Mouse (Mus musculus): ENCODE measurements around the gene Galnt14.

Gene Galnt14

DNA sequence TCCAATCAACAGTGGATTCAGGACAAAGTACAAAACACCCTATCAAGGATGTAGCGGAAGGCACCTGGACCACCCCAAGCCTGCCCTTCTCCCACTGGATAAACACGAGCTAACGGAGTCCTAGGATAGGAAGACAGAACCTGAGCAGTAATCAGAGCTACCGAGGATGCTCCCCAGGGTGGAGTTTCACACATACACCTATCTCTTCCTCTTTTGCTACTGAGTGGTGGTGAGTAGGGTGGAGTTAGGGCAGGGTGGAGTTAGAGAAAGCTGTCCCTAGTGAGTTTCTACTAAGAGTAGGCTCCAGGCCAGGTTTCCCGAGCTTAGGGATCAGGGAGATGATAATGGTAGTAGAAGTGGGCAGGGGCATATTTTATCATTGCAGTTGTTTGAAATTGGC, 197.4 kb downstream of the Galnt14 start:
- DNase-seq (ENCODE audit: low read depth, low spot score) = no peak

DNA sequence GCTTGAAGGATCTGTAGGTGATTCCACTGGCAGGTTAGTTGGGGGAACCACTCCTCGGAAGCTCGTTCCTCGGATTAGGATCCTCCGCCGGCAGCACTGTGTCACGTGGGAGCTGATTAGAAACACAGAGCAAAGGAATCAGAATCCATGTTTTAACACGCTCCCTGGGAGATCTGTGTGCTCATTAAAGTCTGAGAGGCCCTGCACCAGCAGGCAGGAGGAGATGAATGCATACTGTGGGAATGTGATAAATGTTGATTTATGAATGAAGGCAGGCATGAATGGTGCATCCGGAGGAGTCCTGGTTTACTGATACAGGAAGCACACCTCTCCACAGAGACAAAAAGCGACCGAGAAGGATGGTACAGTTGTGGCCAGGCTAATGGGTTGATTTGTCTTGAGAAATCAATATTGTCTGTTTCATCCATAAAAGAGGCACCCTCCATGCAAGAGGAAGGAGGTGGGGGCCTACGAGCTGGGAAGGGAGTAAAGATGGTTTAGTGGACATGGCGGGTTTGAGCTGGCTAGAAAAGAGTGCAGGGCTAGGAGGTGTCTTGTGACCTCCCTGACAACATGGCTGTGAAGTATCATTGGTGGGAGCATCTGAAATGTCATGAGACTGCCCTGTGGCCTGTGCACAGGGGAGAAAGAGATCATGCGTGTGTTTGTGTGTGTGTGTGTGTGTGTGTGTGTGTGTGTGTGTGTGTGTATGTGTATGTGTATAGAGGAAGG, 202.3 kb downstream of the Galnt14 start:
- DNase-seq (ENCODE audit: low read depth, low spot score) = no peak

DNA sequence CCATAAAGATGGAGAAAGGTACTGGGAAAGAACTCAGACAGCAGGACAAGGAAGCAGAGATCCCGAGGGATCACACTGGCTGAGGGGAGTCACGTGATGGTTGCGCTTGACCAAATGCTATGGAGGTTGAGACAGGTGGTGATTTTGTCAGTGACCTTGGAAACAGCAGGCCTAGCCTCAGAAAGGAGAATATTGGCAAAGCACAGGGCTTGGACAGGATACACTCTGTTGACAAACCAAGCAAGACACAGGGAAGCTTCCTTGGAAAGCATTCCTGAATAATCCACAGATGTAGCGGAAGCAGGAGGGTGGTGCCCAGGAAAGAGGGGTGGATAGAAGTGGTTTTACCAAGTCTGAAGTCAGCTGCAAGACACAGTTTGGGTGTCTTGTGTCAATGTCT, 206.1 kb downstream of the Galnt14 start:
- DNase-seq (ENCODE audit: low read depth, low spot score) = no peak

DNA sequence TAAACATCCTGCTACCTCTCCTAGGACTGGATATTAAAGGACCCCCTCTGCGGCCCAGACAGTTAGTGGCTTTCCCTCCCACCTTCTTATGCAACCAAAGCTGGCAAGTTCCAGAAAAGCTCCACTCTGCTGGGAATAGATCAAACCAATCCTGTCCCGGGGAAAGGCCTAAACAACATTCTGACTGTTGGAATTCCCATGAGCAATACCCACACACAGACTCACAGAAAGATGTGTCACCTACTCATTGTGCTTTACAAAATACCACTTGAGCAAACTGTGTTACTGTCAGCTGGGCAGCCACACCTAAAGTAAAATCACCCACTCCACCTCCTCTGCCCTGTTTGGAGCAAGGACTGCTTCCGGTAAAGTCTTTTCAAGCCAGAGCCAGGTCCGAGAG, 207.6 kb downstream of the Galnt14 start:
- no peak for DNase-seq (ENCODE audit: low read depth, low spot score)

DNA sequence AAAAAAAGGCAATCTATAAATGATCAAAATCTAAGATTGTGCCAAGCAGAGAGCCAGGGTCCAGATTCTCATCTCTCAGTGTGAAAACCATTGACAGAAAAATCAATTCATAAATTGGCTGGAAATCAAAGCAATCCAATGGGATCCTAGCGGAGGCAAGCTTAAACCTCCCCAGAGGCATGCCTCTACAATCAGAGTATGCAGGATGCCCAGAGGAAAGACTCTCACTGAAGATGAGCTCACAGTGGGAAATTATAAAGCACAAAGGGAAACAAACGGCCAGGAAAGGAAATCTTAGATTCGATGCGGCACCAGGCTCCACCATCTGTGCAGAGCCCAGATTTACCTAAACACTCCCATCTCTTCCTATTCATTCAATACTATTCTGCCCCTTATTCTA, 220.7 kb downstream of the Galnt14 start:
- no peak for DNase-seq (ENCODE audit: low read depth, low spot score)

DNA sequence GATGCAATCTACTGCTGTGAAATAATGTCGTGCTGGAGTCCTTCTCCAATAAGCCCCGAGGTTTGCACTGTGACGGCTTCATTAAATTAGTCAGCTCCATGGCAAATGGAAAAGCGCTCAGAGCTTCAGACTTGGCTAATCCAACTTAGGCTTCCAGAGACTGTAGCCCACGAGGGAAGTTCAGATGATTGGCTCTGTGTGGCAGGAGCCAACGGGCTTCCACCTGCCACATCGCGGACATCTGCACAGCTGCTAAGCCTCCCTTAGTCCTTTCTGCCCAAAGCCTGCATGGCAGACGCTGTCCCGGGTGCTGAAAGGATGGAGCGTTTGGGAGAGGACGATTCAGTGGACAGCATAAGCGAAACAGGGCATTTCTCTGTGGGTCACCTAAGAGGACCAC, 222.5 kb downstream of the Galnt14 start:
- DNase-seq (ENCODE audit: low read depth, low spot score) = peak; percentile 30

DNA sequence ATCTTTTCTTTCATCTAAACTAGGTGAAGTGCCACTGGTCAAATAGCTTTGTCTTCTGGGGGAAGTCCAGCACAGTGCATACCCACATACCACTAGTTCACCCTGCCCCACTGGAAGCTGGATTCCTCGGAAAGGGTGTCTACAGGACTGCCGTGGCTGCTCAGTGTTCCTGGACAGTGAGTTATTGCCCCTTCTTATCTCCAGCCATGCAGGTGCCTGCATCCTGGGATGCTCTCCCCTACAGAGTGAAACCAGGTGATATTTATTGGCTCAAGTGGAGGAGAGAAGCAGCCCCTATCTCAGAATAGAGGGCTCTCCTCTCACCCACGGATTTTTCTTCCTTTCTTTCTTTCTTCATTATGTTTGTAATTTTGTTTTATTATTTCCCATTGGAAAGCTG, 222.9 kb downstream of the Galnt14 start:
- DNase-seq (ENCODE audit: low read depth, low spot score) = no peak

DNA sequence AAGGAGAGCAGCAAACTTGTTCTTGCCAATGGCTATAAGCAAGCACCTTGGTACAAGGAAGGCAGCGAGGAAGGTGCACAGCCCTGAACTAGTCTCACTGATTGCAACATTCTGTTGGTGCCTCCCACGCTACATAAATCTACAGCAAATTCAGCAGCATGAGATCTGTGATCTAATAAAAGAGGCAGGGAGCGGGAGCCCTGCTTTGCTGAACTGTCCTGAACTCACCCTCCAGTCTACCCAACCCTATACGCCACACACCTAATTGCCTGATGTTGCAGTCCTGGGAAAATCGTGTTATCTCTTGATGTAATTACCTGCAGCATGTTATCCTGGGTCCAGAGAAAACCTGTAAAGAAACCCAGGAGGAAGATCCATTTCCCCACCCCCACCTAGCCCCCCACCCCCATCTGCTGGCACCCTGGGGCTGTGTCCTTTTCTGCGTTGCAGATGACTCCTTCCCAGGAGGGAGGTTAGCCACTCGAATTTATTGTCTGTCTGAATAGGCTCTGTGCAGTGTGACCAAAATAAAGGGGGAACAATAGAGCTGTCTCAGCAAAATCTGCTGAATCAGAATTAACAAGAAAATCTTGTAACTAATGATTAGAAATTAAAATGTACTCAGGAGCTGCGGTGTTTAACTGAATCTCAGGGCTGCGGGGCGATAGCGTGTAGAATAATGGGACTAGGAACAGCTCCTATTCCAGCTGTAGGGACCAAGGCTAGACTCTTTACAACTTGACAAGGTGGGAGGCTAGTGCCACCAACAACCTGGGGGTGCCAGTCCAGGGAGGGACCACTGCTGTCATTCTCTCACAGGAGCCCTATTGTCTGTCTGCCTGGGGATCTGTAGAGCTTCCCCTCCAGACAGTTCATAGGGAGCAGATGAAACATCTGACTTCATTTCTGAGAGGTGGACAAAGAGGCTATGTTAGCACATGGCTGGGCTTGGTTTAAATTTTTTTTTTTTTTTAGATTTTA, 232.9 kb downstream of the Galnt14 start:
- no peak for DNase-seq (ENCODE audit: low read depth, low spot score)

DNA sequence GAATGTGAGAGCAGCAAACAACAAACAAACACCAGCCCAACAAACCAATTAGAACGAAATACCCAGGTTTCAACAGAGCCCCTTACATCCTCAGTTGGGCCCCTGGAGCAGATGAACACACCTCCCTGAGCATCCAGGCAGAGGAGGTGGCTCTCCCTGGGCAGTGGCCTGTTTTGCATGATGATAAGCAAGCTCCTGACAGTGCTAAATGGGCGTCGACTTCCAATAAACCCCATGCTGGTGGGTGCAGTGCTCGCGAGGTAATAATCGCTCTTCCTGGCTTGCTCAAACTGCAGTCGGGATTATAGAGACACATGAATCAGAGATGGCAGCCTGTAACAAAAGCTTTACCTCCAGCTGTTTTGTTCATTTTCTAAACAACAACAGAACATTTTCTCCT, 235.9 kb downstream of the Galnt14 start:
- peak; percentile 1 for DNase-seq (ENCODE audit: low read depth, low spot score)

DNA sequence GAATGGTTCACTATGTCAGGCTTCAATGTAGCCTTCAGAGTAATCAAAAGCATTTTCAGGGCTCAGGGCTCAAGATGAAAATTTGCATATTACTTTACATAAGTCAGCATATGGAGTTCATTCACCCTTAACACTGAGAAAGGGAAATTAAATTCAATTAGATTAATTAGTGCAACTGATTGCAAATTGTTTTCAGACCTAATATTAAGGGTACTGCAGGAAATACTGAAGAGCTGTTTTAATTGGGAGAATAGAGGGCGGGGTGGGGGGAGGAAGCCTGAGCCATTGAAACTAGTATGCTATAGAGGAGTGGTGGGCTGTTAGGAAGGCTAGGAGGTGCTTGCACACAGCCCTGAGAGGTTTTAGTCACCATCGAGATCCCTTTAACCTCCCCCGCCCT, 237.2 kb downstream of the Galnt14 start:
- no peak for DNase-seq (ENCODE audit: low read depth, low spot score)

DNA sequence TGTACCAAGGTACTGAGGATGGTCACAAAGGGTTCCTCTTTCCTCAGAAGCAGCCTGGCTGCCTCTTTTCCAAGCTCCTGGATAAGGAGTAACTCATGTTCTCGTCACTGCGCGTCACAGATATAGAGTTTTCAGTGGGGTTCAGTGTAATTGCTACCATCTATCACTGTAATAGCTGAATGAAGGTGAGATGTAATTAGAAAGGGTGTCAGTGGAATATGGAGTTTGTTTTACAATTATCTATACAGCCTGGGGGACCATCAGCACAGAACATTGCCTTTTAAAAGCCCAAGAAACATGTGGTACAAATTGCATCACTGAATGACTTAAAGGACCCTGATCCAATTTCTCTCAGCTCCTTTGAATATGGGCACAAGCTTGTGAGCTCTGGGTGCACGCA, 249.4 kb downstream of the Galnt14 start:
- no peak for DNase-seq (ENCODE audit: low read depth, low spot score)

DNA sequence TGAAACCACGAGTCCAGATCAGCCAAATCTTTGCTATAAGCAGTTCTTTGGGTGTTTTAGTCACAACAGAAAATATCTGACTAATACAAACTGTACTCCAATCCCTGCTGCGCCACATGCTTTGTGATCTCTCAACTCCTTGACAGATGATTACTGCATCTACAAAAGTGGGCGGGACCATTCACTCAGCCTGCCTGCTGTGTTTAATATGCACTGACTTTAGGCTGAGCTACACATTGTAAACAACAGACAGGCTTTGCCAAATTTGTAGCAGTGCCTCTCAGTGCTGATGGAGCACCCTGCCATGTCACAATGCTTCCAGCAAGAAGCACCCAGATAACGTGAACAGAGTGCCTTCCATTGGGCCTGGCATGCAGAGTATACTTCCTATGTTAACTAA, 251.5 kb downstream of the Galnt14 start:
- no peak for DNase-seq (ENCODE audit: low read depth, low spot score)

DNA sequence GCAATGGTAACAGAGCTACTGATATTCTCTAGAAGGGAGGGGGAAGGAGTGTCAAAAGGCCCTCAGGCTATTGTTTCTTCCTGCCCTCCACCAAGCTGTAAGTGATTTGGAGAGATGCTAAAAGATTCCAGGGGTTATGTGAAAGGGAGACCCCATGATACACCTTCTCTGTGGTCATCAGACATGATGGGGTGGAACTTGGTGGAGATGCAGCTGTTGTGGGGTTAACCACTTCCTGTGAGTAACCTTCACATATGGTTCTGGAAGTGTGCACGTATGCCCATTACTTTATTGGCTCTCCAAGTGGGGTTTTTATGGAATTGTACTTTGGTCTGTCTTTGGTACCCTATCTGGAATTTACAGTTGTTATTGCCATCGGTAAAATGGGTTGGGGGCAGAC, 253.7 kb downstream of the Galnt14 start:
- no peak for DNase-seq (ENCODE audit: low read depth, low spot score)

DNA sequence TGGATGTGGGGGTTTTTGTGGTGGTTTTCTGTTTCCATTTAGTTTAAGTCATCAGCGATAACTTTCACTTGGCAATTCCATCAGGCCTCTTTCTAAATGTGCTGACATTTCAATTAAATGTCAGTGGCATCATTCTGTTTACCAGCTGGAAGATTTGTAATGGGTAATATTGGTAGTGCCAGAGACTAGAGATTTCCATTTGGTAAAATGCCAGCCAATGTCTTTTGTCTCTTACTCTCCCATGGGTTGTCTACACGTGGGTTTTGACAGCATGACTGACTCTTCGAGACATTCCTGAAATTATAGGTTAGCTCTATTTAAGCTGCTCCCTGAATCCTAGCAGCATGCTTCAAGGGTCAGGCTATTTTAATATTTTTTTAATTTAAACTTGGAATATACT, 256.6 kb downstream of the Galnt14 start:
- DNase-seq (ENCODE audit: low read depth, low spot score) = no peak

DNA sequence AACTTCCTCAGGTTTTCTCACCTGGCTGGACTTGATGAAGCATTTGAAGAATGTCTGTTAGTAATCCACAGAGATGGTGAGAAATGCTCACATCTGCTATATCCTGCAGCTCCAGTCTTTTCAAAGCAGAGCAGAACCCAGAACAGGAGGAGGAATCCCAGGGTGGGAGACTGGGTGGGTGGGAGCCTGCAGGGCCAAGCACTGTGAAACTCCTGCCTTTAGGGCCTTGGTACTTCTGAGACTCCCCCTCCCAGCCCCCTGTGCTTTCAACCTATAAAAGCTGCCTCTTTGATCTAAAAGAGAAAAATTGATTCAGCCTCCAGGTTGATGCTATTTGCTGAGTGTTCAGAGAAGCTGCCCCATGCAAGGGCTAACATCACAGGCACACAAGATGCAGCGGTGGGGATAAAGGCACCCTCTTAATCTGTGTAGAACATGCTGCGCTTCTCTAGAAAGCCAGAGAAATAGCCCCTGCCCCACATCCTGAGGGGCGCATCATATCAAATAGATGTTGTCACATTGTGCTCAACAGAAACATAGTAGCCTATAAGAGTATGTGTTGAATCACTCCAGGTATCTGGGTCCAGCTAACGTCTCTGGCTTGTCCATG, 258.0 kb downstream of the Galnt14 start:
- DNase-seq (ENCODE audit: low read depth, low spot score) = no peak

DNA sequence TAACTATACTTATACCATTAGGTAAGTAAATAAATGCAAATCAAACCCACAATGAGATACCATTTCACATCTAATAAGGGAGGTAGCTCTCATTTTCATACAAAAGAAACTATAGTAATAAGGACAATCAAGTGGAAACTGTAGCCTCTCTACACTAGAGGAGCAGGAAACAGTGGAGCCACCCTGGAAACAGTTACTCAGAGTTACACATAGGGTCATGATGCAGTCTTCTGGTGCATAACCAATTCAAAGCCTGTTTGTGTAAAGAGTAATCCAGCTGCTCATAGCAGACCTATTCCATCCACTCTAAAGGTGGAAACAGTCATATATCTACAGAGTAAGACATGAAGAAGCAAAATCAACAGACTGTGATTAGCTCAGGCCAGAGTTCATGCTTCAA, 261.1 kb downstream of the Galnt14 start:
- no peak for DNase-seq (ENCODE audit: low read depth, low spot score)

All from ZHBTc4 (cell line).